Comparison of ENCODE assay signal across 8 mouse cellular contexts in genomic region chr19:44388475-44389428, GRCm38 (mm10). TPM values are rescaled to one million over a fixed set of nuclear protein-coding genes. Genes with fewer than 3 reads are reported as not detected.
DNase-seq lines count a peak whose midpoint lies in the region; ATAC-seq and TF ChIP-seq lines count a peak whose summit lies in the region.

No protein-coding gene starts in this region.

- peak; percentile 95 for ATAC-seq in hindbrain, embryonic 12.5 days (ENCODE audit: low FRiP score)
- ATAC-seq in lung, postnatal 0 days = peak; percentile 96

- no peaks in the 10 kb centered on the region for H3K36me3 ChIP-seq in hindbrain, embryonic 12.5 days
- H3K36me3 ChIP-seq in lung, postnatal 0 days (ENCODE audit: insufficient read depth, low read length) = no peaks in the 10 kb centered on the region

- DNase-seq in Muller cell, postnatal 12 days (ENCODE audit: inconsistent ontology term) = peak; percentile 89
- DNase-seq in cerebellum, postnatal 10 days = peak; percentile 95 to 96
- DNase-seq in frontal cortex, postnatal 10 days (ENCODE audit: low spot score in 2 of 2) = peak; percentile 88 to 90
- peak; percentile 88 to 89 for DNase-seq in layer of hippocampus, postnatal 10 days (ENCODE audit: low spot score in 2 of 2)
- DNase-seq in lung, postnatal 0 days (ENCODE audit: low spot score) = peak; percentile 97
- DNase-seq in ovary, postnatal 10 days (ENCODE audit: low spot score) = peak; percentile 81
- peak; percentile 93 to 95 for DNase-seq in thymus, postnatal 10 days (ENCODE audit: low spot score in 2 of 2)

- H3K4me2 ChIP-seq in hindbrain, embryonic 12.5 days (replicated peaks) = peak overlapping the region; percentile 67
- H3K4me2 ChIP-seq in lung, postnatal 0 days (replicated peaks; ENCODE audit: low read depth, low read length) = peak overlapping the region; percentile 67

- no peaks in the 10 kb centered on the region; the same call in 1 of the 2 replicates for H3K27me3 ChIP-seq in hindbrain, embryonic 12.5 days
- H3K27me3 ChIP-seq in lung, postnatal 0 days (replicated peaks; ENCODE audit: insufficient read depth, low read length) = no peaks in the 10 kb centered on the region

- H3K9me3 ChIP-seq in hindbrain, embryonic 12.5 days (replicated peaks) = no peaks in the 10 kb centered on the region
- no peaks in the 10 kb centered on the region for H3K9me3 ChIP-seq in lung, postnatal 0 days (ENCODE audit: low read length)

- peaks cover 14% of the 10 kb centered on the region for H3K4me1 ChIP-seq in hindbrain, embryonic 12.5 days
- 0 out of 2 replicates have a peak, but pooled peaks cover 6% of the 10 kb centered on the region for H3K4me1 ChIP-seq in lung, postnatal 0 days (ENCODE audit: insufficient read depth, low read depth, low read length)

- 0 out of 2 replicates have a peak, but pooled peaks have one; percentile 2 for TF ChIP-seq CTCF in lung, postnatal 0 days (IDR thresholded peaks at IDR 0.05)

- peak overlapping the region; percentile 82 for H3K27ac ChIP-seq in hindbrain, embryonic 12.5 days
- H3K27ac ChIP-seq in lung, postnatal 0 days (ENCODE audit: low read length) = peak overlapping the region; percentile 85

- 5% methylated on average over 41 of the region's 41 CpGs for WGBS in hindbrain, embryonic 12.5 days
- 2% methylated on average over 41 of the region's 41 CpGs for WGBS in lung, postnatal 0 days

- TF ChIP-seq EP300 in lung, postnatal 0 days (IDR thresholded peaks at IDR 0.05) = peak; percentile 44

- H3K9ac ChIP-seq in hindbrain, embryonic 12.5 days = peak overlapping the region; percentile 68
- H3K9ac ChIP-seq in lung, postnatal 0 days (replicated peaks; ENCODE audit: low read depth) = peak overlapping the region; percentile 47

- peak overlapping the region; percentile 52 for H3K4me3 ChIP-seq in hindbrain, embryonic 12.5 days
- H3K4me3 ChIP-seq in lung, postnatal 0 days (ENCODE audit: low read depth, low read length) = peak overlapping the region; percentile 39

RNA-seq across cellular contexts. Expression of gene Scd1, which starts 18.9 kb away (rescaled TPM):
- polyA plus RNA-seq in hindbrain, embryonic 12.5 days (2016; fragmentation: Nextera tagmentation; extraction: Ambion mirVana) = 7.8 and 10.0 TPM in 2 replicates
- 100 to 1,000 TPM; 106 to 146 TPM for total RNA-seq in layer of hippocampus, postnatal 10 days (2021)
- polyA plus RNA-seq in lung, postnatal 0 days (2015; fragmentation: Nextera tagmentation; extraction: Ambion mirVana) = 41.6 and 93.7 TPM in 2 replicates

RNA-seq across cellular contexts. Expression of gene Scd4, which starts 55.9 kb away (rescaled TPM):
- 0.07 and 0.10 TPM in 2 replicates for polyA plus RNA-seq in hindbrain, embryonic 12.5 days (2016; fragmentation: Nextera tagmentation; extraction: Ambion mirVana)
- total RNA-seq in layer of hippocampus, postnatal 10 days (2021) = 1 to 10 TPM; 1.5 to 2.8 TPM
- polyA plus RNA-seq in lung, postnatal 0 days (2015; fragmentation: Nextera tagmentation; extraction: Ambion mirVana) = 0.53 and 0.60 TPM in 2 replicates

Comparison
In these comparisons a context has a peak if more than half of its experiments do, and no peak if none do; other contexts are left out.
1. Peak in every context shown above with its lines: DNase-seq, ATAC-seq, H3K4me3 ChIP-seq and H3K27ac ChIP-seq.